Mouse (Mus musculus) heart, embryonic 11.5 days (tissue): ENCODE measurements around the gene Xpo4. TPM values are rescaled to one million over a fixed set of nuclear protein-coding genes. Genes with fewer than 3 reads are reported as not detected.

Experiments
- ATAC-seq: fragments of 200-750 bp; cut with Nextera tagmentation; replicated peaks from 2 replicates; pipeline ENCODE4 v1.8.0; 2017; ENCODE audit warnings: moderate library complexity; ENCODE audit not compliant: insufficient number of reproducible peaks, low FRiP score, low TSS enrichment
- H3K27ac ChIP-seq: fragments of 300-500 bp; sonication (generic); 2 replicates; pipeline ENCODE4 v1.5.1; 2014; ENCODE audit warnings: mild to moderate bottlenecking, low read depth, low read length
- H3K27me3 ChIP-seq: fragments of 300-500 bp; sonication (generic); 2 replicates; pipeline ENCODE4 v1.6.1; 2014; ENCODE audit warnings: mild to moderate bottlenecking, low read length, mixed read lengths; ENCODE audit not compliant: control insufficient read depth, insufficient read depth
- H3K36me3 ChIP-seq: fragments of 300-500 bp; sonication (generic); 2 replicates; pipeline ENCODE4 v1.6.1; 2014; ENCODE audit warnings: mild to moderate bottlenecking, low read length, moderate library complexity, mixed read lengths; ENCODE audit not compliant: control insufficient read depth, insufficient read depth
- H3K4me1 ChIP-seq: fragments of 300-500 bp; sonication (generic); 2 replicates; pipeline ENCODE4 v1.6.1; 2014; ENCODE audit warnings: low read length; ENCODE audit not compliant: control insufficient read depth, insufficient read depth
- H3K4me2 ChIP-seq: fragments of 300-500 bp; sonication (generic); 2 replicates; pipeline ENCODE4 v1.6.1; 2014; ENCODE audit warnings: mild to moderate bottlenecking, moderate library complexity
- H3K4me3 ChIP-seq: fragments of 300-500 bp; sonication (generic); 2 replicates; pipeline ENCODE4 v1.5.1; 2014; ENCODE audit warnings: low read depth, low read length
- H3K9ac ChIP-seq: fragments of 300-500 bp; sonication (generic); 2 replicates; pipeline ENCODE4 v1.6.1; 2014; ENCODE audit warnings: mild to moderate bottlenecking, low read depth, low read length, moderate library complexity
- H3K9me3 ChIP-seq: fragments of 300-500 bp; sonication (generic); replicated peaks from 2 replicates; pipeline ENCODE4 v1.6.1; 2016; ENCODE audit warnings: low read length; ENCODE audit not compliant: control insufficient read depth
- WGBS: fragments of 180-500 bp; shearing (Covaris S2); extraction: QIAGEN DNeasy Blood & Tissue Kit; methylation state at CpG from one replicate; pipeline ENCODE4 v1.1.7; 2014; ENCODE audit not compliant: insufficient replicate concordance; 5-methylcytosine and 5-hydroxymethylcytosine counted together
- polyA plus RNA-seq: library from polyadenylated mRNA; unstranded; fragments of >200 nt; fragmentation: Nextera tagmentation; extraction: Ambion mirVana; gene quantifications from 2 replicates; pipeline ENCODE4 v1.2.1, GENCODE M21; 2014

The Xpo4 gene
- polyA plus RNA-seq, 1 experiment from 2014 or later = 23.7 TPM

DNA sequence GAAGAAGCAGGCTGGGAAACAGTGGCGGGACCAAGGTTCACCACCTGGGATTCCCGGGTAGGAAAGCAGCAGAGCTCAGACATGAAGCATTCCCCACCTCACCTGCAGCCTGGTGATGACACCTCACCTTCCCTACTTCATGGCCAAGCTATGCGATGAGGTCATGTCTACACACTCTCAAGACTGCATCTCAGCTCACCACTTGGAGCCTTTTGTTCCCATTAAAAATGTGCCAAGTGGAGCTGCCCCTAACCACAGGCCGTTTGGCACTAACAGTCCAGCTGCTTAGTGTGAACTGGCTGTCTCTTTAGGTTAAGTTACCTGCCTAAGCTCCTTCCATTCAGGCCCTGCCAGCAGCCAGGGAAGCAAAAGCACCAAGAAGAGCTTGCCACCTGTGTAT, 39.8 kb upstream of the Xpo4 start:
- Histone ChIP-seq H3K27me3 (no peaks in the 10 kb centered on the region), H3K27ac (no peak overlapping the region), H3K4me1 (peaks cover 15% of the 10 kb centered on the region; the same call in 1 of the 2 replicates), H3K36me3 (peaks cover 3% of the 10 kb centered on the region), H3K9ac (no peak overlapping the region), H3K4me2 (no peak overlapping the region), H3K9me3 (no peaks in the 10 kb centered on the region), H3K4me3 (no peak overlapping the region)
- ATAC-seq = no peak
- 78% methylated on average over 4 of the region's 4 CpGs for WGBS

DNA sequence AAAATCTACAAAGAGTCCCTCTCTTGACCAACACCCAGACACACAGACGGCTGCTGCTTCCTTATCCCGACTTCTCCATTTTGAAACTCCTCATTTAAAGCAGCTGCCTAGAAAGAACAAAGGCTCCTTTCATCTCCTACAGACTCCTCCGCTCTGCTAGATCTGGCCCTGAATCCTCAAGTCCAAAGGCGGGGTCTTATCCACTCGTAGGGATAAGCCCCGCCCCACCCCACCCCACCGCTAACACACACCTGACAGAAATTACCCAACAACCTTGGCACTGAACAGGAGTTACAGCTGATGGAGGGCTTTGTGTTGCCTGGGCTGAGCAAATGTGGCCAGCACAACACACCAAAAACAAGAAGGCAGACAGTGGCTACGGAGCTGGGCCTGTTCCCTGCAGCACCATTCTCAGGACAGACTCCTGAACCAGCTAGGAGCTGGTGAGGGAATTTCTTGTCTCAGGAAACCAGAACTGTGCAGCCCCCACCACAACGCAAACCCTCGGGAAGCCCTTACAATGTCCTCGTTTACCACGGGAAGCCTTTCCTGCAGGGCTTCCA, 36.8 kb upstream of the Xpo4 start:
- Histone ChIP-seq H3K9ac (no peak overlapping the region), H3K36me3 (peaks cover 21% of the 10 kb centered on the region), H3K9me3 (no peaks in the 10 kb centered on the region), H3K27me3 (no peaks in the 10 kb centered on the region), H3K4me1 (no peaks in the 10 kb centered on the region), H3K4me3 (no peak overlapping the region), H3K4me2 (no peak overlapping the region), H3K27ac (no peak overlapping the region)
- no peak for ATAC-seq
- 70% methylated on average over 12 of the region's 12 CpGs for WGBS

DNA sequence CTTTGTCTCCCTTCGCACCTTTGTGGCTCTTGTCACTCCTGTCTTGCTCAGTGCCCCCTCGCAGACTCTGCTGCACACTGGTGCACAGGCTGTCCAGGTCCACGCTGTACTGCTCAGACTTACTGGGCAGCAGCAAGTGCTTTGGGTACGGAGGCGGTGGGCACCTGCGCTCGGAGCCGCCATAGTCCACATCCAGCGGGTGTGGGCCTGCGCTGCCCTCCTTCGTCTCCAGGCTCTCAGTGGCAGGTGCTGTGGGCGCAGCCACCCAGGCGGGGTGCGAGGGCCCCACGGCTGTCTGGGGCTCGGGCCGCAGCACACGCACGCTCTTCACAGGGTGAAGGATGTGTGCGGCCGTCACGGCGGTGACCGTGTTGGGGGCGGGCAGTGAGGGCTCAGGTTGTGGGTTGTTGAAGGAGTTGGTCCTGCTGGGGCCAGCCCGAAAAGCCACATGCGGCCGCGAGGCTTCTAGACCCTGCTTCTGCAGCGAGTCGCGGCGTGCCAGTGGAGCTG, 34.3 kb upstream of the Xpo4 start:
- Histone ChIP-seq H3K27ac (no peak overlapping the region), H3K9ac (no peak overlapping the region), H3K9me3 (no peaks in the 10 kb centered on the region), H3K4me1 (no peaks in the 10 kb centered on the region), H3K4me3 (no peak overlapping the region), H3K27me3 (no peaks in the 10 kb centered on the region), H3K4me2 (no peak overlapping the region), H3K36me3 (peaks cover 39% of the 10 kb centered on the region)
- 93% methylated on average over 33 of the region's 33 CpGs for WGBS
- no peak for ATAC-seq

DNA sequence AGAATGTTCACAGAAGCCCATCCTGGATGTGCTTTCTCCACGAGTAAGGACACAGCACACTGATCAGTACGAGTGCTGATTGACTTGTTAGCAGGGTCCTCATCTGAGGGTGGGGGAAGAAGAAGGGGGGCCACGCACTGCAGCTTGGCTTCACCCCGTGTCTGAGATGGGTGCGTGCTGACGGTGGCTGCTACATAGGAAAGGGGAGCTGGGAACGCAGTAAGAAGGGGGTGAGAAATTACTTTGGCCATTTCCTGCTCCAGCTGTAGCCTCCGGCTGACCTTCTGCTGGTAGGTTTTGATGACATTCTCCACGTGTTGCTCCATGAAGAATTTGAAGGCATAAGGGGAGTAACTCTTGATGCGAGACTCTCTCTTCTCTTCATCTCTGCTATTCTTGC, 33.8 kb upstream of the Xpo4 start:
- Histone ChIP-seq H3K9me3 (no peaks in the 10 kb centered on the region), H3K4me3 (no peak overlapping the region), H3K4me2 (no peak overlapping the region), H3K36me3 (peaks cover 42% of the 10 kb centered on the region), H3K4me1 (no peaks in the 10 kb centered on the region), H3K9ac (no peak overlapping the region), H3K27me3 (no peaks in the 10 kb centered on the region), H3K27ac (no peak overlapping the region)
- no peak for ATAC-seq
- WGBS = 82% methylated on average over 10 of the region's 10 CpGs

DNA sequence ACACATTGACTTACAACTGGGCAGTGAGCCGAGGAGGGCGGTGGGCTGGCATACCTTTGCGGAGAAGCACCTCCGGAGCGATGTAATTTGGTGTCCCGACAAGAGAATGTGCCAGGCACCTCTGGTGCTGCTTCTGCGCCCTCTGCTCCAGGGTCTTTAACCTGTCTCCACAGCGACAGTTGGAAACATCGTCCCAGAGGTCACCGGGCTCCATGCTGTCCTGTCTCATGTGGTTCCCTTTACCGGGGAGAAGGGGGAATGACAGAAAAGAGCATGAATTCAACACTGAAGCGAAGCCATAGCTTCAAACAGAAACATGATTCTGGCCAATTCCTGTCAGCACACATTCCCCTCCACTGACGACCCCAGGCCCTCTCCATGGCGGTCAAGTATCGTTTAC, 30.8 kb upstream of the Xpo4 start:
- no peak for ATAC-seq

DNA sequence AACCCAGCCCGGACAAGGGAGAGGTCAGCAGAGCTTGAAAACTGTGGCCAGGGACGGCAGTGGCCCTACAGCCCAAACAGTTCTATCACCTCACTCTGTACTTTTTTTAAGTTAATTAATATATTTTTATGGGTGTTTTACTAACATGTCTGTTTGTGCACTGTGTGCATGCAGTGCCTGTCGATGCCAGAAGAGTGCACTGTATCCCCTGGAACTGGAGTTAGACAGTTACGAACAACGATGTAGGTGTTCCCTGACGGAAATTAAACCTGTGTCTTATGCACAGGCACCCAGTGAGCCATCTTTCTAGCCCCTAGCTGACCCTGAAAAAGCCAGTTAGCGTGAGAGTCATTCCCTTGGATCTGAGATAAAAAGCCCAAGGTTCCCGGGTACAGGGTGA, 30.3 kb upstream of the Xpo4 start:
- H3K9ac ChIP-seq = no peak overlapping the region
- no peak overlapping the region for H3K4me2 ChIP-seq
- peaks cover 48% of the 10 kb centered on the region for H3K36me3 ChIP-seq
- no peak for ATAC-seq
- H3K4me3 ChIP-seq = no peak overlapping the region
- no peak overlapping the region for H3K27ac ChIP-seq
- H3K9me3 ChIP-seq = no peaks in the 10 kb centered on the region
- H3K27me3 ChIP-seq = no peaks in the 10 kb centered on the region
- H3K4me1 ChIP-seq = no peaks in the 10 kb centered on the region
- WGBS = 91% methylated on average over 8 of the region's 8 CpGs

More for the DNA sequence above, 30.8 kb upstream of the Xpo4 start:
- no peak overlapping the region for H3K4me2 ChIP-seq
- H3K9ac ChIP-seq = no peak overlapping the region
- no peaks in the 10 kb centered on the region for H3K9me3 ChIP-seq
- H3K36me3 ChIP-seq = peaks cover 45% of the 10 kb centered on the region
- 94% methylated on average over 15 of the region's 15 CpGs for WGBS
- H3K27me3 ChIP-seq = no peaks in the 10 kb centered on the region
- H3K27ac ChIP-seq = no peak overlapping the region
- H3K4me1 ChIP-seq = no peaks in the 10 kb centered on the region
- no peak overlapping the region for H3K4me3 ChIP-seq

DNA sequence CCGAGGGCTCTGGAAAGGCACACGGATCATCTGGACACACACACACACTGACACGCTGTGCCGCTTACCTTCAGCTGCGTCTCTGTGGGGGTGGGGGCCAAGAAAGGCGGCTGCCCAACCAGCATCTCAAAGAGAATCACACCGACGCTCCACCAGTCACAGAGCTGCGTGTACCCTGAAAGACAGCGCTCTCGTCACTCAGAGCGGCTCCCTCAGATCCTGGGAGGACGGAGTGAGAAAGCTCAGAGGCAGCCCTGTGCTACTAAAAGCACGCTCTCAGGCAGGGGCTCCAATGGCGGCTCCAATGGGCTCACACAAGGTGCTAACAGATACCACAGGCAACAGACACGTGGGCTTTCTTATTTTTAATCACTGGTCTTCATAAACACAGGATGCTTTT, 29.0 kb upstream of the Xpo4 start:
- Histone ChIP-seq H3K9ac (no peak overlapping the region), H3K27me3 (no peaks in the 10 kb centered on the region), H3K4me2 (no peak overlapping the region), H3K9me3 (no peaks in the 10 kb centered on the region), H3K27ac (no peak overlapping the region), H3K4me3 (no peak overlapping the region), H3K4me1 (no peaks in the 10 kb centered on the region), H3K36me3 (peaks cover 38% of the 10 kb centered on the region)
- ATAC-seq = no peak
- WGBS = 84% methylated on average over 16 of the region's 16 CpGs

DNA sequence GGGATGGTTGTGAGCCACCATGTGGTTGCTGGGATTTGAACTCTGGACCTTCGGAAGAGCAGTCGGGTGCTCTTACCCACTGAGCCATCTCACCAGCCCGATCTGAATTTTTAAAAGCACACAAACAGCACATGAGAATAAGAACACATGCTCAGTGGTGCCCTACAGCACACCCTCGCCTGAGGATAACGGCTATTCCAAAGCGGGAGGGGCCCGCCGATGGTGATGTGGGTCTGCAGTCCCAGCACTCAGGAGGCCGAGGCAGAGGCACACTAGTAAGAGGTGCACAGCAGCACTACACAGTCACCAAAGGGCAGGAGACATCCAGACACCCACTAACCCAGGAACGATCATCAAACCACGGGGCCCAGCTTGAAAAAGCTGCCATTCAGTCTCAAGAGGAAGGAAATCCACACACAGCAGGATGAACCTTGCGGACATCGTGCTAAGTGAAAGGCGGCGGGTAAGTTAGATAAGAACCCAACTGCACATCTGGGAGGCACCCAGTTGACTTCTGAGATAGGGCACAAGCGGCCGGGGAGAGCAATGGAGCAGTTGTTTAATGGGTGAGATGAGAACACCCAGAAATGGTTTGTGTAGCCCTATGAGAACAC, 27.4 kb upstream of the Xpo4 start:
- Histone ChIP-seq H3K27me3 (no peaks in the 10 kb centered on the region), H3K27ac (peak overlapping the region; percentile 29; the same call in 1 of the 2 replicates), H3K9ac (no peak overlapping the region), H3K4me1 (no peaks in the 10 kb centered on the region), H3K4me3 (no peak overlapping the region), H3K4me2 (no peak overlapping the region), H3K9me3 (no peaks in the 10 kb centered on the region), H3K36me3 (peaks cover 35% of the 10 kb centered on the region)
- WGBS = 76% methylated on average over 17 of the region's 17 CpGs
- ATAC-seq = no peak

DNA sequence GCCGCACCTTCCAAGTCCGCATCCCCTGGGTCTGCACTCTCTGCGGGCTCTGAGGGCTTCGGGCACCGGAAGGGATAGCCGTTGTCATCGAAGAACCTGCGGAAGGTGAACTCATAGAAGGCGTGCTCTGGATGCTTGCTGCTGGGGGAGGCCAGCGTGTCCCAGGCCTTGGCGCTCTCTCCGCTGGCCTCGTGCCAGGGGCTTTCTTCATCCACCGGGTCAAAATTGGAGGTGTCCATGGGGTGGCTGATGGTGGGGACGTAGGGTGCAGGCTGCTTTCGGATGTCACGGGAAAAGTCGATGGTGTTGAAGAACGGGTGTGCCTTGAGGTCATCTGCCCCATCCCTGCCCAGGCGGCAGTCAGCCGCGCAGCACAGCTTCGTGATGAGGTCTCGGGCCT, 26.1 kb upstream of the Xpo4 start:
- Histone ChIP-seq H3K36me3 (peaks cover 28% of the 10 kb centered on the region), H3K9me3 (no peaks in the 10 kb centered on the region), H3K27me3 (no peaks in the 10 kb centered on the region), H3K4me2 (no peak overlapping the region), H3K4me3 (no peak overlapping the region), H3K9ac (no peak overlapping the region), H3K4me1 (no peaks in the 10 kb centered on the region), H3K27ac (no peak overlapping the region)
- ATAC-seq = no peak
- 92% methylated on average over 24 of the region's 24 CpGs for WGBS
